Mouse (Mus musculus): ENCODE measurements around the gene Lrit2.

GRCm38 (mm10) chr14:37110456-37110855 lies 42.7 kb downstream of the Lrit2 start:
- TF ChIP-seq GATA1 (IDR thresholded peaks at IDR 0.05; ENCODE audit: borderline replicate concordance, low read length) (no peak), FLI1 (IDR thresholded peaks at IDR 0.05; ENCODE audit: low read length) (no peak)

Data from megakaryocyte, embryonic 14.5 days (primary cell).